17 mouse cellular contexts compared by ENCODE assay signal in the genomic region with DNA sequence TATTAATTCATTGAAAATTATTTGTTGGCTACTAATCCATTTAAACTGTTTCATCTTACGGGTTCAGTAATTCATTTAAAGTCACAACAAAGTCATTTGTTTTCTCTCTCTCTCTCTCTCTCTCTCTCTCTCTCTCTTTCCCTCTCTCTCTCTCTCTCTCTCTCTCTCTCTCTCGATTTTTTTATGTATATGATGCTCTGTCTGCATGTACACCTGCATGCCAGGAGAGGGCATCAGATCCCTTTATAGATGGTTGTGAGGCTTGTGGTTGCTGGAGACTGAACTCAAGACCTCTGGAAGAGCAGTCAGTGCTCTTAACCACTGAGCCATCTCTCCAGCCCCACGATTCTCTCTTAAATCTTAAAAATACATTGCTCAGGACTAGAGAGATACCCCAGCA. TPM values are rescaled to one million over a fixed set of nuclear protein-coding genes. Genes with fewer than 3 reads are reported as not detected.
DNase-seq lines count a peak whose midpoint lies in the region; ATAC-seq and TF ChIP-seq lines count a peak whose summit lies in the region.
"Had no signal": no experiment of that assay in that cellular context is flagged by ENCODE, and none has a peak within 500 bp of the region (broad histone marks: within the 10 kb centered on the region; RNA-seq: fewer than 3 reads in every experiment).

No protein-coding gene starts in this region.

- TF ChIP-seq POLR2A in thymus, adult 2 months (IDR thresholded peaks at IDR 0.05; ENCODE audit: control insufficient read depth, extremely low read depth, insufficient read depth, low read length, poor library complexity), result no peak

- no peak for TF ChIP-seq CTCF in thymus, adult 2 months (IDR thresholded peaks at IDR 0.05; ENCODE audit: borderline replicate concordance, control insufficient read depth, extremely low read depth, insufficient read depth, low read length, poor library complexity)
- peak; percentile 44 for TF ChIP-seq CTCF in stomach, postnatal 0 days (IDR thresholded peaks at IDR 0.05; ENCODE audit: low read depth)

- no peak for TF ChIP-seq EP300 in stomach, postnatal 0 days (optimal IDR thresholded peaks at IDR 0.05)

- no peak overlapping the region for H3K4me2 ChIP-seq in intestine, embryonic 16.5 days (ENCODE audit: low read depth, low read length)
- no peak overlapping the region for H3K4me2 ChIP-seq in intestine, embryonic 15.5 days (replicated peaks)
- H3K4me2 ChIP-seq in embryonic facial prominence, embryonic 11.5 days (ENCODE audit: low read depth, low read length), result no peak overlapping the region
- H3K4me2 ChIP-seq in stomach, postnatal 0 days (replicated peaks; ENCODE audit: low read depth), result no peak overlapping the region
- H3K4me2 ChIP-seq in hindbrain, embryonic 16.5 days (ENCODE audit: low read length), result no peak overlapping the region
- H3K4me2 ChIP-seq: heart, embryonic 13.5 days; kidney, embryonic 15.5 days had no signal

- H3K9ac ChIP-seq in intestine, embryonic 16.5 days (ENCODE audit: low read depth, low read length), result no peak overlapping the region
- no peak overlapping the region for H3K9ac ChIP-seq in intestine, embryonic 15.5 days
- no peak overlapping the region for H3K9ac ChIP-seq in embryonic facial prominence, embryonic 11.5 days (replicated peaks; ENCODE audit: low read length)
- H3K9ac ChIP-seq in stomach, postnatal 0 days (ENCODE audit: low read length), result no peak overlapping the region
- H3K9ac ChIP-seq in hindbrain, embryonic 16.5 days (ENCODE audit: low read depth, low read length), result no peak overlapping the region
- H3K9ac ChIP-seq: heart, embryonic 13.5 days; kidney, embryonic 15.5 days had no signal

- H3K36me3 ChIP-seq in intestine, embryonic 16.5 days (ENCODE audit: control insufficient read depth, insufficient read depth, low read length), result no peaks in the 10 kb centered on the region
- H3K36me3 ChIP-seq in intestine, embryonic 15.5 days, result no peaks in the 10 kb centered on the region
- no peaks in the 10 kb centered on the region for H3K36me3 ChIP-seq in thymus, adult 2 months (ENCODE audit: control insufficient read depth, insufficient read depth, low read length)
- no peaks in the 10 kb centered on the region for H3K36me3 ChIP-seq in embryonic facial prominence, embryonic 11.5 days (replicated peaks; ENCODE audit: control insufficient read depth, insufficient read depth, low read depth, low read length)
- H3K36me3 ChIP-seq in stomach, postnatal 0 days (ENCODE audit: control insufficient read depth, insufficient read depth, low read length), result no peaks in the 10 kb centered on the region
- H3K36me3 ChIP-seq in hindbrain, embryonic 16.5 days (ENCODE audit: control insufficient read depth, insufficient read depth, low read length), result no peaks in the 10 kb centered on the region
- H3K36me3 ChIP-seq: heart, embryonic 13.5 days; kidney, embryonic 15.5 days had no signal

- 63% methylated on average over 3 of the region's 3 CpGs for WGBS in intestine, embryonic 16.5 days
- 59% methylated on average over 3 of the region's 3 CpGs for WGBS in intestine, embryonic 15.5 days
- WGBS in thymus, adult 2 months, result 68% methylated on average over 3 of the region's 3 CpGs
- 56% methylated on average over 3 of the region's 3 CpGs for WGBS in embryonic facial prominence, embryonic 11.5 days
- 68% methylated on average over 3 of the region's 3 CpGs for WGBS in stomach, postnatal 0 days
- WGBS in hindbrain, embryonic 16.5 days, result 73% methylated on average over 3 of the region's 3 CpGs

- H3K4me3 ChIP-seq in intestine, embryonic 16.5 days (ENCODE audit: low read length), result no peak overlapping the region
- H3K4me3 ChIP-seq in intestine, embryonic 15.5 days (replicated peaks), result no peak overlapping the region
- H3K4me3 ChIP-seq in thymus, adult 2 months (ENCODE audit: control insufficient read depth, insufficient read depth, low read length), result no peak overlapping the region
- no peak overlapping the region for H3K4me3 ChIP-seq in embryonic facial prominence, embryonic 11.5 days (ENCODE audit: low read depth, low read length)
- H3K4me3 ChIP-seq in stomach, postnatal 0 days (ENCODE audit: low read depth, low read length), result no peak overlapping the region
- no peak overlapping the region for H3K4me3 ChIP-seq in hindbrain, embryonic 16.5 days (ENCODE audit: low read length)
- H3K4me3 ChIP-seq: heart, embryonic 13.5 days; kidney, embryonic 15.5 days had no signal

- DNase-seq in thymus, postnatal 14 days, result peak; percentile 8
- DNase-seq in thymus, adult 2 months, result no peak
- peak; percentile 18 for DNase-seq in embryonic facial prominence, embryonic 11.5 days (ENCODE audit: low spot score)
- no peak for DNase-seq in stomach, postnatal 0 days (ENCODE audit: low spot score)
- DNase-seq in cerebellum, postnatal 36 days, result no peak
- DNase-seq: B cell, adult 2 months; cerebellum, adult 8-10 months; heart, postnatal 4 days; lung, postnatal 14 days had no signal

- H3K4me1 ChIP-seq in intestine, embryonic 16.5 days (ENCODE audit: control insufficient read depth, insufficient read depth, low read length), result no peaks in the 10 kb centered on the region
- H3K4me1 ChIP-seq in intestine, embryonic 15.5 days (replicated peaks), result 0 out of 2 replicates have a peak, but pooled peaks cover 3% of the 10 kb centered on the region
- H3K4me1 ChIP-seq in thymus, adult 2 months (replicated peaks; ENCODE audit: control insufficient read depth, insufficient read depth, low read length), result no peaks in the 10 kb centered on the region
- peaks cover 4% of the 10 kb centered on the region; the same call in 1 of the 2 replicates for H3K4me1 ChIP-seq in embryonic facial prominence, embryonic 11.5 days (ENCODE audit: control insufficient read depth, insufficient read depth, low read length)
- H3K4me1 ChIP-seq in stomach, postnatal 0 days (replicated peaks; ENCODE audit: control insufficient read depth, insufficient read depth), result no peaks in the 10 kb centered on the region
- no peaks in the 10 kb centered on the region for H3K4me1 ChIP-seq in hindbrain, embryonic 16.5 days (ENCODE audit: control insufficient read depth, insufficient read depth, low read depth, low read length)
- H3K4me1 ChIP-seq: heart, embryonic 13.5 days had no signal

- H3K27ac ChIP-seq in intestine, embryonic 16.5 days (ENCODE audit: low read length), result peak overlapping the region; percentile 81
- H3K27ac ChIP-seq in intestine, embryonic 15.5 days, result no peak overlapping the region
- H3K27ac ChIP-seq in thymus, adult 2 months (ENCODE audit: control insufficient read depth, insufficient read depth, low read length), result no peak overlapping the region
- no peak overlapping the region for H3K27ac ChIP-seq in embryonic facial prominence, embryonic 11.5 days (replicated peaks; ENCODE audit: low read depth, low read length)
- H3K27ac ChIP-seq in stomach, postnatal 0 days (replicated peaks), result no peak overlapping the region
- H3K27ac ChIP-seq in hindbrain, embryonic 16.5 days (ENCODE audit: low read depth, low read length), result no peak overlapping the region
- H3K27ac ChIP-seq: heart, embryonic 13.5 days; hindbrain, postnatal 0 days had no signal

- ATAC-seq in intestine, embryonic 16.5 days, result no peak
- ATAC-seq in intestine, embryonic 15.5 days, result no peak
- no peak for ATAC-seq in embryonic facial prominence, embryonic 11.5 days (replicated peaks; ENCODE audit: insufficient number of reproducible peaks, low FRiP score, low TSS enrichment, low read depth)
- ATAC-seq in stomach, postnatal 0 days (ENCODE audit: low FRiP score, low TSS enrichment), result no peak
- no peak for ATAC-seq in hindbrain, embryonic 16.5 days
- ATAC-seq: forebrain, embryonic 14.5 days; hindbrain, postnatal 0 days had no signal

- H3K27me3 ChIP-seq in intestine, embryonic 16.5 days (replicated peaks; ENCODE audit: control insufficient read depth, insufficient read depth, low read length), result no peaks in the 10 kb centered on the region
- no peaks in the 10 kb centered on the region for H3K27me3 ChIP-seq in intestine, embryonic 15.5 days (replicated peaks)
- no peaks in the 10 kb centered on the region for H3K27me3 ChIP-seq in thymus, adult 2 months (ENCODE audit: control insufficient read depth, insufficient read depth, low read length)
- no peaks in the 10 kb centered on the region for H3K27me3 ChIP-seq in embryonic facial prominence, embryonic 11.5 days (ENCODE audit: control insufficient read depth, insufficient read depth, low read length)
- no peaks in the 10 kb centered on the region for H3K27me3 ChIP-seq in stomach, postnatal 0 days (ENCODE audit: control insufficient read depth, insufficient read depth, low read length)
- no peaks in the 10 kb centered on the region for H3K27me3 ChIP-seq in hindbrain, embryonic 16.5 days (replicated peaks; ENCODE audit: control insufficient read depth, insufficient read depth, low read length)
- H3K27me3 ChIP-seq: heart, embryonic 13.5 days; kidney, embryonic 15.5 days had no signal

- no peaks in the 10 kb centered on the region; the same call in 1 of the 2 replicates for H3K9me3 ChIP-seq in intestine, embryonic 16.5 days (ENCODE audit: control insufficient read depth, low read length)
- no peaks in the 10 kb centered on the region for H3K9me3 ChIP-seq in intestine, embryonic 15.5 days
- H3K9me3 ChIP-seq in embryonic facial prominence, embryonic 11.5 days (replicated peaks; ENCODE audit: control insufficient read depth, low read length), result no peaks in the 10 kb centered on the region
- H3K9me3 ChIP-seq in stomach, postnatal 0 days (ENCODE audit: control insufficient read depth, low read length), result no peaks in the 10 kb centered on the region
- H3K9me3 ChIP-seq in hindbrain, embryonic 16.5 days (ENCODE audit: control insufficient read depth, low read length), result no peaks in the 10 kb centered on the region
- H3K9me3 ChIP-seq: heart, embryonic 13.5 days; kidney, embryonic 15.5 days had no signal

RNA-seq across cellular contexts. Expression of a gene that starts 36.3 kb away (rescaled TPM):
- 0.22 and 0.76 TPM in 2 replicates for polyA plus RNA-seq in intestine, embryonic 16.5 days (2015; fragmentation: Nextera tagmentation; extraction: Ambion mirVana)
- 0.38 and 0.48 TPM in 2 replicates for polyA plus RNA-seq in intestine, embryonic 15.5 days (2015; fragmentation: Nextera tagmentation; extraction: Ambion mirVana)
- polyA plus RNA-seq in thymus, adult 2 months (2012; rRNA removed), result 1.2 and 1.6 TPM in 2 replicates
- polyA plus RNA-seq in embryonic facial prominence, embryonic 11.5 days (2014; fragmentation: Nextera tagmentation; extraction: Ambion mirVana), result not detected in 2 replicates
- polyA plus RNA-seq in stomach, postnatal 0 days (2015; fragmentation: Nextera tagmentation; extraction: Ambion mirVana), result 5.0 and 5.7 TPM in 2 replicates
- not detected in 2 replicates for polyA plus RNA-seq in hindbrain, embryonic 16.5 days (2015; fragmentation: Nextera tagmentation; extraction: Ambion mirVana)
- polyA plus RNA-seq: forebrain, embryonic 14.5 days; heart, embryonic 13.5 days; hindbrain, postnatal 0 days; kidney, embryonic 15.5 days; midbrain, postnatal 0 days had no signal

RNA-seq across cellular contexts. Expression of a gene that starts 43.8 kb away (rescaled TPM):
- polyA plus RNA-seq in intestine, embryonic 16.5 days (2015; fragmentation: Nextera tagmentation; extraction: Ambion mirVana), result 56.3 and 66.1 TPM in 2 replicates
- 67.9 and 73.0 TPM in 2 replicates for polyA plus RNA-seq in intestine, embryonic 15.5 days (2015; fragmentation: Nextera tagmentation; extraction: Ambion mirVana)
- 20.8 and 21.1 TPM in 2 replicates for polyA plus RNA-seq in thymus, adult 2 months (2012; rRNA removed)
- 121 and 132 TPM in 2 replicates for polyA plus RNA-seq in embryonic facial prominence, embryonic 11.5 days (2014; fragmentation: Nextera tagmentation; extraction: Ambion mirVana)
- polyA plus RNA-seq in stomach, postnatal 0 days (2015; fragmentation: Nextera tagmentation; extraction: Ambion mirVana), result 27.3 and 27.4 TPM in 2 replicates
- 37.2 and 40.2 TPM in 2 replicates for polyA plus RNA-seq in hindbrain, embryonic 16.5 days (2015; fragmentation: Nextera tagmentation; extraction: Ambion mirVana)

Comparison
In these comparisons a context has a peak if more than half of its experiments do, and no peak if none do; other contexts are left out.
1. DNase-seq: peak in thymus, postnatal 14 days (single experiment) and embryonic facial prominence, embryonic 11.5 days (single experiment); none in thymus, adult 2 months (single experiment), stomach, postnatal 0 days (single experiment) and cerebellum, postnatal 36 days (0 of 2).